Mouse (Mus musculus) testis, adult 2 months (tissue): ENCODE measurements around the gene Phip.

Source experiments
- CTCF ChIP-seq: fragments of 200-500 bp; IDR thresholded peaks from 2 replicates; pipeline ENCODE4 v1.5.1; 2012; ENCODE audit warnings: low read depth, mild to moderate bottlenecking, inconsistent platforms, low read length, moderate library complexity; ENCODE audit not compliant: control insufficient read depth, insufficient read depth, insufficient replicate concordance
- POLR2A ChIP-seq: fragments of 200-500 bp; IDR thresholded peaks from 2 replicates; pipeline ENCODE4 v1.6.1; 2012; ENCODE audit warnings: low read depth, mild to moderate bottlenecking, inconsistent platforms, low read length, moderate library complexity; ENCODE audit not compliant: control insufficient read depth

DNA sequence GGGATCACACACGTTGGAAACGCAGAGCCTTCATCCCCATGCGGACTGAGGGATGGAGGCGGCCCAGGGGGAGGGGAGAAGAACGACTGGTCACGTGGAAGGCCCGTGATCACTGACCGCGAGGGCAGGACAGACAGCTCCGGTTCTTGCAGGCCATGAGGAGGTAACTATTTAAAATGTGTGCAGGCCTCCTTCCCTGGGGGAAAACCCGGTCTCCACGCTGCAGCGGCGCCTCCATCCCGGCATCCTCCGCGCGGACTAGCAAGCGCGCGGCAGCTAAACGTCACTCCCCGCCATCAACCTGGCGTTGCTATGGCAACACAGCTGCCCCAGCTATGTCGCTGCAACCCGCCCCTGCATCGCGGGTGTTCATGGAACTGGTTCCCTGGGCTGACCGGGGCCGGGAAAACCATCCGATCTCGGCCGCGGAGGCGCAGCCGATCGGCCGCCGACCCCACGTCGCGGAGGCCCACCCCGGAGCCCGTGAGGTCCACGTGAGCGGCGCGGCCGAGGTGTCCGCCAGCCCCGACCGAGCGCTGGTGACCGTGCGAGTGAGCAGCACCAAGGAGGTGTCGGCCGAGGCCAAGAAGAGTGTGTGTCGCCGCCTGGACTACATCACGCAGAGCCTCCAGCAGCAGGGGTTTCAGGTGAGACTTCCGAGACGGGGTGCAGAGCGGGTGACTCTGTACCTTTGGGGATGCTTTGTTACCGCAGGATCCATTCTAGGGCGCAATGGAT lies 145.5 kb downstream of the Phip start:
- TF ChIP-seq CTCF (no peak), POLR2A (peak; percentile 77)
